Mouse (Mus musculus) embryonic facial prominence, embryonic 15.5 days (tissue): ENCODE results near the gene Pmp22. TPM values are rescaled to one million over a fixed set of nuclear protein-coding genes. Genes with fewer than 3 reads are reported as not detected.
A peak's percentile ranks its signal among the peaks of the same experiment; 100 is the strongest.

Experiments
- ATAC-seq: fragments of 200-750 bp; cut with Nextera tagmentation; 2 replicates; pipeline ENCODE4 v1.8.0; 2017; ENCODE audit warnings: low read depth, moderate TSS enrichment; ENCODE audit not compliant: insufficient number of reproducible peaks, low FRiP score, low TSS enrichment
- H3K27ac ChIP-seq: fragments of 300-500 bp; sonication (generic); replicated peaks from 2 replicates; pipeline ENCODE4 v1.5.1; 2015; ENCODE audit warnings: mild to moderate bottlenecking, inconsistent platforms
- H3K27me3 ChIP-seq: fragments of 300-500 bp; sonication (generic); 2 replicates; pipeline ENCODE4 v1.6.1; 2015; ENCODE audit warnings: inconsistent platforms
- H3K36me3 ChIP-seq: fragments of 300-500 bp; sonication (generic); 2 replicates; pipeline ENCODE4 v1.6.1; 2015; ENCODE audit warnings: mild to moderate bottlenecking, inconsistent platforms
- H3K4me1 ChIP-seq: fragments of 300-500 bp; sonication (generic); 2 replicates; pipeline ENCODE4 v1.6.1; 2015; ENCODE audit warnings: inconsistent platforms
- H3K4me2 ChIP-seq: fragments of 300-500 bp; sonication (generic); replicated peaks from 2 replicates; pipeline ENCODE4 v1.6.1; 2015; ENCODE audit warnings: mild to moderate bottlenecking, inconsistent platforms
- H3K4me3 ChIP-seq: fragments of 300-500 bp; sonication (generic); replicated peaks from 2 replicates; pipeline ENCODE4 v1.5.1; 2015; ENCODE audit warnings: mild to moderate bottlenecking, inconsistent platforms
- H3K9ac ChIP-seq: fragments of 300-500 bp; sonication (generic); 2 replicates; pipeline ENCODE4 v1.6.1; 2015; ENCODE audit warnings: inconsistent platforms
- H3K9me3 ChIP-seq: fragments of 300-500 bp; sonication (generic); replicated peaks from 2 replicates; pipeline ENCODE4 v1.6.1; 2016; ENCODE audit warnings: inconsistent platforms
- WGBS: fragments of 180-500 bp; shearing (Covaris S2); methylation state at CpG from one replicate; pipeline ENCODE4 v1.1.7; 2015; 5-methylcytosine and 5-hydroxymethylcytosine counted together
- polyA plus RNA-seq: library from polyadenylated mRNA; unstranded; fragments of >200 nt; fragmentation: Nextera tagmentation; extraction: Ambion mirVana; gene quantifications from 2 replicates; pipeline ENCODE4 v1.2.1, GENCODE M21; 2015

Pmp22 gene
- polyA plus RNA-seq, 1 experiment from 2014 or later: 244 TPM

DNA sequence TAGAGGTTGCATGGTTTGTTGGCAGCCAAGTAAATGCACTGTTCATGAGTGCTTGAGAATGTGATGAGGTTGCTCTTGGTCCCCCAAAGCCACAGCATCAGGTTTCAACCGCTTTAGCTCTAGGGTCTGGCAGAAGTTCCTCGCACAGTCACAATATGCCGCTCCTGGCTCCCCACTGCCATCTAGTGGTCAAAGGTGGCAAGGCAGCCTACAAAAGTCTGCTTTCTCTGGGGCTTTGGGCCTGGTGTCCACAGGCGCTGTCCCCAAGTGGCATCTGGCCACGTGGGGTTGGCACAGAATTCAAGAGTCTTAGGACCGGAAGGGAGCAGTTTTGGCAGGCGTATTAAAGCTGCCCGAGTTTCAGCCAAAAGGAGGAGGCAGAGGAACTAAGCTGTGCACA lies 6.8 kb downstream of the Pmp22 start:
- Histone ChIP-seq H3K36me3 (peaks cover 40% of the 10 kb centered on the region), H3K27ac (peak overlapping the region; percentile 86), H3K4me2 (peak overlapping the region; percentile 60), H3K4me1 (peaks cover 71% of the 10 kb centered on the region), H3K9ac (no peak overlapping the region), H3K9me3 (no peaks in the 10 kb centered on the region), H3K4me3 (0 out of 2 replicates have a peak overlapping the region, but pooled peaks have one; percentile 15), H3K27me3 (peaks cover 24% of the 10 kb centered on the region; the same call in 1 of the 2 replicates)
- peak; percentile 87 for ATAC-seq
- WGBS: 2% methylated on average over 8 of the region's 8 CpGs

- no peaks in the 10 kb centered on the region for H3K9me3 ChIP-seq
- H3K27me3 ChIP-seq: peaks cover 24% of the 10 kb centered on the region; the same call in 1 of the 2 replicates
- H3K36me3 ChIP-seq: peaks cover 45% of the 10 kb centered on the region
- no peak overlapping the region for H3K4me3 ChIP-seq
- 49% methylated on average over 6 of the region's 6 CpGs for WGBS
- H3K27ac ChIP-seq: peak overlapping the region; percentile 56; the same call in 1 of the 2 replicates
- ATAC-seq: no peak
- peak overlapping the region; percentile 13; the same call in 1 of the 2 replicates for H3K4me2 ChIP-seq
- peaks cover 65% of the 10 kb centered on the region for H3K4me1 ChIP-seq
- no peak overlapping the region for H3K9ac ChIP-seq
These were observed 7.4 kb downstream of the Pmp22 start for GRCm38 (mm10) chr11:63136205-63136604.

DNA sequence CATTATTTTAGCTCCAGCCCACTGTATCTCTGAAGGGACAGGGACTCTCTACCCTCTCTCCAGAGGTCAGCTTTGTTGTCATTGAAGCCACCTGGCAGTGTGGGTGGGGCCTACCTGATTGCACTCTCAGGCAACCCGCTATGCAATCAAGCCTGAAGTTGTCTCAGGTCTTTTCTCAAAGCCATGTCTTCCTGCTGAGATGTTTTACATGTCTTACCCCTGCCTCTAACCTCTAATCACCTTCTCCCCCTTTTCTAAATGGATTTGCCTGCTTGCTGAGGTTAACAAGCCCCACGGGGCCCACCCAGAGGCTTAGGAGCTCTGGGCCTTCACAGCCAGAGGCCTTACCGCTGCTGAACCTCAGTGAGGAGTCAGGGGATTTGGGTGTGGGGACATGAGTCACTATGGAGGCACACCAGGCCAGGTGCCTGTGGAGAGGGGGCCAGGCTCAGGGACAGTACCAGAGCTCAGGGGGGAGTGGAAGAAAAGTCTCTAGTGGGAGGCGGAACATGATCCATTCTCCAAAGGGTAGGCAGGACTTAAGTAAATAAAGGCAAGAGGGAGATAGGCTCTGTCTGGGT lies 8.1 kb downstream of the Pmp22 start:
- peaks cover 19% of the 10 kb centered on the region; the same call in 1 of the 2 replicates for H3K27me3 ChIP-seq
- H3K4me1 ChIP-seq: peaks cover 58% of the 10 kb centered on the region
- ATAC-seq: no peak
- H3K9ac ChIP-seq: no peak overlapping the region
- peaks cover 53% of the 10 kb centered on the region for H3K36me3 ChIP-seq
- H3K4me2 ChIP-seq: no peak overlapping the region
- H3K4me3 ChIP-seq: no peak overlapping the region
- H3K9me3 ChIP-seq: no peaks in the 10 kb centered on the region
- no peak overlapping the region for H3K27ac ChIP-seq
- 65% methylated on average over 4 of the region's 4 CpGs for WGBS

GRCm38 (mm10) chr11:63138739-63139138 lies 10.0 kb downstream of the Pmp22 start:
- WGBS: 43% methylated on average over 3 of the region's 3 CpGs
- peaks cover 55% of the 10 kb centered on the region for H3K36me3 ChIP-seq
- no peak overlapping the region for H3K4me3 ChIP-seq
- H3K27me3 ChIP-seq: peaks cover 5% of the 10 kb centered on the region; the same call in 1 of the 2 replicates
- H3K4me2 ChIP-seq: no peak overlapping the region
- no peak overlapping the region for H3K9ac ChIP-seq
- no peak for ATAC-seq
- no peak overlapping the region for H3K27ac ChIP-seq
- H3K9me3 ChIP-seq: no peaks in the 10 kb centered on the region
- H3K4me1 ChIP-seq: peaks cover 51% of the 10 kb centered on the region

DNA sequence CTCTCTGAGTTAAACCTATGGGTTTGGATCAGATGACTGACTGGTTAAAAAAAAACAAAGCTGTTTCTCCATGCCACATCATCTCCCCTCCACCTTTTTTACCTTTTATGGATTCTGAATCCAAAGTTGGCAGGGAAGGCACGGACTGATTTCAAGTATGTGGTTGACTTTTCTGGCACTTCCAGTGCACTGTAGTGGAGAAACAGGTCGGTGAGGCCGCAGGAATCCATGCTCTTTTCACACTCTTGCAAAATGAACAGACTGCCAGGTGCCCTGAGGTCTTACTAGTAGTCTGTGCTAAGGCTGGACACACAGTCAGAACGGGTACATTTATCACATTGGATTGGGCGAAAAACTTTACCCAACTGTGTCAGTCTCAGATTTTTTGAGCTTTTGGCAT lies 13.5 kb downstream of the Pmp22 start:
- Histone ChIP-seq H3K9ac (no peak overlapping the region), H3K27ac (no peak overlapping the region), H3K27me3 (no peaks in the 10 kb centered on the region), H3K36me3 (peaks cover 54% of the 10 kb centered on the region), H3K4me2 (no peak overlapping the region), H3K4me3 (no peak overlapping the region), H3K4me1 (peaks cover 27% of the 10 kb centered on the region), H3K9me3 (no peaks in the 10 kb centered on the region)
- no peak for ATAC-seq
- WGBS: 74% methylated on average over 5 of the region's 5 CpGs

GRCm38 (mm10) chr11:63142816-63143215 lies 14.0 kb downstream of the Pmp22 start:
- no peak for ATAC-seq

GRCm38 (mm10) chr11:63143486-63143885 lies 14.7 kb downstream of the Pmp22 start:
- Histone ChIP-seq H3K4me3 (no peak overlapping the region), H3K36me3 (peaks cover 42% of the 10 kb centered on the region), H3K9me3 (no peaks in the 10 kb centered on the region), H3K9ac (no peak overlapping the region), H3K27ac (no peak overlapping the region), H3K4me2 (no peak overlapping the region), H3K27me3 (no peaks in the 10 kb centered on the region), H3K4me1 (peaks cover 17% of the 10 kb centered on the region)
- WGBS: 62% methylated on average over 8 of the region's 8 CpGs
- ATAC-seq: no peak

More at GRCm38 (mm10) chr11:63142816-63143215, 14.0 kb downstream of the Pmp22 start:
- H3K9me3 ChIP-seq: no peaks in the 10 kb centered on the region
- H3K27ac ChIP-seq: no peak overlapping the region
- no peak overlapping the region for H3K4me3 ChIP-seq
- H3K36me3 ChIP-seq: peaks cover 49% of the 10 kb centered on the region
- H3K27me3 ChIP-seq: no peaks in the 10 kb centered on the region
- H3K4me1 ChIP-seq: peaks cover 22% of the 10 kb centered on the region
- 65% methylated on average over 4 of the region's 4 CpGs for WGBS
- H3K9ac ChIP-seq: no peak overlapping the region
- H3K4me2 ChIP-seq: no peak overlapping the region

GRCm38 (mm10) chr11:63146601-63147000 lies 17.8 kb downstream of the Pmp22 start:
- Histone ChIP-seq H3K27me3 (no peaks in the 10 kb centered on the region), H3K9ac (no peak overlapping the region), H3K4me2 (no peak overlapping the region), H3K4me1 (peaks cover 17% of the 10 kb centered on the region), H3K9me3 (no peaks in the 10 kb centered on the region), H3K27ac (no peak overlapping the region), H3K36me3 (peaks cover 40% of the 10 kb centered on the region), H3K4me3 (no peak overlapping the region)
- WGBS: 54% methylated on average over 7 of the region's 7 CpGs
- no peak for ATAC-seq

DNA sequence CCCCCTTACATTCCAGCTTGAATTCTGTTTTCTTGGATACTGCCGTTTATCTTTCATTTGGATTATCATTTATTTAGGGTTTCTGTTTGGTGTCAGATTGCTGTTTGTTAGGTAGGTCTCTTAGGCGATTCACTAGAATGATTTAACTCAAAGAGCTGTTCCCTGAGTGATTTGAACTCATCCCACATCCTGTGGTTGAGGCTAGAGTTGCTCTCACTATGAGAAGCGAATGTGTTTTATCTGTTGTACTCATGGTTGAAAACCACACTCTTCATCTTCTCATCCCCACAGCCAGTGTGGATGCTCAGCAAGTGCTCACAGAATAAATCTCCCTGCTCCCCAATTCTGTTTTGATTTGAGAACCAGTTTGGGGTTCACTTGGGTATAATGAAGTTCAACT lies 19.5 kb downstream of the Pmp22 start:
- H3K4me2 ChIP-seq: no peak overlapping the region
- no peak overlapping the region for H3K4me3 ChIP-seq
- H3K9ac ChIP-seq: no peak overlapping the region
- H3K27ac ChIP-seq: no peak overlapping the region
- H3K9me3 ChIP-seq: no peaks in the 10 kb centered on the region
- peaks cover 45% of the 10 kb centered on the region for H3K36me3 ChIP-seq
- H3K4me1 ChIP-seq: peaks cover 15% of the 10 kb centered on the region
- WGBS: 76% methylated on average over 3 of the region's 3 CpGs
- ATAC-seq: no peak
- H3K27me3 ChIP-seq: no peaks in the 10 kb centered on the region

- WGBS: 73% methylated on average over 5 of the region's 5 CpGs
- no peak overlapping the region for H3K9ac ChIP-seq
- H3K4me3 ChIP-seq: no peak overlapping the region
- H3K27ac ChIP-seq: no peak overlapping the region
- peaks cover 67% of the 10 kb centered on the region for H3K36me3 ChIP-seq
- H3K27me3 ChIP-seq: no peaks in the 10 kb centered on the region
- H3K9me3 ChIP-seq: no peaks in the 10 kb centered on the region
- no peak for ATAC-seq
- H3K4me2 ChIP-seq: no peak overlapping the region
- no peaks in the 10 kb centered on the region for H3K4me1 ChIP-seq
These were observed 23.1 kb downstream of the Pmp22 start for GRCm38 (mm10) chr11:63151857-63152256.

- Histone ChIP-seq H3K9ac (no peak overlapping the region), H3K9me3 (no peaks in the 10 kb centered on the region), H3K4me3 (no peak overlapping the region), H3K4me2 (no peak overlapping the region), H3K4me1 (no peaks in the 10 kb centered on the region), H3K27ac (no peak overlapping the region), H3K27me3 (no peaks in the 10 kb centered on the region), H3K36me3 (peaks cover 76% of the 10 kb centered on the region)
- ATAC-seq: no peak
- WGBS: 79% methylated on average over 4 of the region's 4 CpGs
These were observed 28.3 kb downstream of the Pmp22 start for GRCm38 (mm10) chr11:63157117-63157516.

GRCm38 (mm10) chr11:63160926-63161325 lies 32.1 kb downstream of the Pmp22 start:
- no peak overlapping the region for H3K4me2 ChIP-seq
- ATAC-seq: no peak
- H3K9ac ChIP-seq: no peak overlapping the region
- no peak overlapping the region for H3K4me3 ChIP-seq
- no peaks in the 10 kb centered on the region for H3K4me1 ChIP-seq
- no peaks in the 10 kb centered on the region for H3K27me3 ChIP-seq
- peaks cover 45% of the 10 kb centered on the region for H3K36me3 ChIP-seq
- no peaks in the 10 kb centered on the region for H3K9me3 ChIP-seq
- H3K27ac ChIP-seq: no peak overlapping the region
